Mouse (Mus musculus) megakaryocyte, embryonic 14.5 days (primary cell): ENCODE measurements around the gene Sept1.

Source experiments
- FLI1 ChIP-seq: IDR thresholded peaks from 2 replicates; pipeline ENCODE4 v1.6.1; 2012; ENCODE audit warnings: low read length, inconsistent platforms, mixed read lengths
- GATA1 ChIP-seq: IDR thresholded peaks from 3 replicates; pipeline ENCODE4 v1.6.1; 2012; ENCODE audit warnings: mixed read lengths, low read length, inconsistent platforms, borderline replicate concordance

GRCm38 (mm10) chr7:127259186-127259905 is 26.4 kb upstream of the Sept1 start:
- TF ChIP-seq GATA1 (no peak), FLI1 (no peak)
